Mouse (Mus musculus) CH12.LX (cell line): Measurements from ENCODE around the gene Odf3l2. TPM values are rescaled to one million over a fixed set of nuclear protein-coding genes. Genes with fewer than 3 reads are reported as not detected.

ENCODE experiments used
- DNase-seq: peaks from one replicate; pipeline ENCODE4 v3.0.0-alpha.2; 2013; ENCODE audit errors: extremely low read depth
- H3K27ac ChIP-seq: 2 replicates; pipeline ENCODE4 v1.5.1; 2012; ENCODE audit warnings: low read depth, mild to moderate bottlenecking, control low read depth, moderate library complexity; ENCODE audit not compliant: insufficient read depth
- H3K27me3 ChIP-seq: replicated peaks from 2 replicates; pipeline ENCODE3; 2012; ENCODE audit warnings: inconsistent platforms
- H3K36me3 ChIP-seq, 2 experiments: replicated peaks in 1 of 2; 2 replicates each; pipeline versions ENCODE3 to v1.6.1; 2012; ENCODE audit warnings: inconsistent platforms in 1 of 2, low read length in 1 of 2, mild to moderate bottlenecking in 1 of 2, mixed read lengths in 1 of 2, moderate library complexity in 1 of 2; ENCODE audit not compliant: control insufficient read depth in 1 of 2, insufficient read depth in 1 of 2
- H3K4me1 ChIP-seq, 2 experiments: 2 replicates each; pipeline ENCODE4 v1.6.1; 2012; ENCODE audit warnings: inconsistent platforms in 1 of 2, moderate library complexity in 1 of 2; ENCODE audit not compliant: insufficient read depth in 2 of 2, control insufficient read depth in 1 of 2
- H3K4me2 ChIP-seq: 2 replicates; pipeline ENCODE4 v1.6.1; 2012; ENCODE audit warnings: low read depth, mild to moderate bottlenecking, control low read depth; ENCODE audit not compliant: poor library complexity, insufficient read depth, severe bottlenecking
- H3K4me3 ChIP-seq, 3 experiments: fragments of 150-350 bp in 1 of 3; sonication (generic) in 1 of 3; replicated peaks in 1 of 3; 2 replicates each; pipeline versions ENCODE3 to v1.5.1; 2011 to 2012; ENCODE audit warnings: low read depth in 2 of 3, low read length in 2 of 3, mild to moderate bottlenecking in 2 of 3, moderate library complexity in 2 of 3, control low read depth in 1 of 3, improper control_type of control experiment in 1 of 3, inconsistent platforms in 1 of 3, mixed read lengths in 1 of 3; ENCODE audit not compliant: poor library complexity in 1 of 3
- H3K79me2 ChIP-seq: replicated peaks from 2 replicates; pipeline ENCODE4 v1.6.1; 2012; ENCODE audit warnings: mild to moderate bottlenecking, moderate library complexity; ENCODE audit not compliant: control insufficient read depth, poor library complexity, insufficient read depth, severe bottlenecking; ENCODE audit errors: extremely low read depth
- H3K9ac ChIP-seq: 2 replicates; pipeline ENCODE4 v1.6.1; 2012; ENCODE audit warnings: low read depth, mild to moderate bottlenecking, control low read depth, moderate library complexity; ENCODE audit not compliant: insufficient read depth
- H3K9me3 ChIP-seq: replicated peaks from 2 replicates; pipeline ENCODE3; 2012; ENCODE audit warnings: low read length, inconsistent platforms, mixed read lengths
- CHD1 ChIP-seq: IDR thresholded peaks from 2 replicates; pipeline ENCODE4 v1.6.1; 2012; ENCODE audit warnings: low read depth, low read length, improper control_type of control experiment, inconsistent platforms
- CHD2 ChIP-seq: IDR thresholded peaks from 2 replicates; pipeline ENCODE4 v1.6.1; 2011; ENCODE audit warnings: low read length, improper control_type of control experiment
- E2F4 ChIP-seq: IDR thresholded peaks from 2 replicates; pipeline ENCODE4 v1.6.1; 2011; ENCODE audit warnings: low read depth, low read length, improper control_type of control experiment; ENCODE audit not compliant: insufficient replicate concordance
- ELF1 ChIP-seq: IDR thresholded peaks from 2 replicates; pipeline ENCODE4 v1.6.1; 2014; ENCODE audit warnings: low read depth, mild to moderate bottlenecking, inconsistent platforms, low read length, improper control_type of control experiment
- ETS1 ChIP-seq: conservative IDR thresholded peaks from 2 replicates; pipeline ENCODE4 v1.6.1; 2012; ENCODE audit warnings: low read depth, mild to moderate bottlenecking, inconsistent platforms, low read length, improper control_type of control experiment, moderate library complexity
- IRF4 ChIP-seq: IDR thresholded peaks from 2 replicates; pipeline ENCODE4 v1.6.1; 2014; ENCODE audit warnings: low read depth, mild to moderate bottlenecking, inconsistent platforms, low read length, improper control_type of control experiment
- JUN ChIP-seq: IDR thresholded peaks from 2 replicates; pipeline ENCODE4 v1.6.1; 2011; ENCODE audit warnings: low read depth, mild to moderate bottlenecking, low read length, improper control_type of control experiment, moderate library complexity; ENCODE audit not compliant: insufficient read depth
- JUND ChIP-seq: conservative IDR thresholded peaks from 2 replicates; pipeline ENCODE4 v1.6.1; 2011; ENCODE audit warnings: low read depth, low read length, improper control_type of control experiment
- MAFK ChIP-seq: IDR thresholded peaks from 2 replicates; pipeline ENCODE4 v1.6.1; 2011; ENCODE audit warnings: low read length, improper control_type of control experiment; ENCODE audit not compliant: insufficient replicate concordance
- MAX ChIP-seq: IDR thresholded peaks from 2 replicates; pipeline ENCODE4 v1.6.1; 2011; ENCODE audit warnings: low read length, improper control_type of control experiment
- MAZ ChIP-seq: IDR thresholded peaks from 2 replicates; pipeline ENCODE4 v1.6.1; 2012; ENCODE audit warnings: low read depth, mild to moderate bottlenecking, inconsistent platforms, low read length, improper control_type of control experiment, moderate library complexity
- MEF2A ChIP-seq: IDR thresholded peaks from 2 replicates; pipeline ENCODE4 v1.6.1; 2014; ENCODE audit warnings: low read depth, mild to moderate bottlenecking, inconsistent platforms, low read length, improper control_type of control experiment, borderline replicate concordance
- MXI1 ChIP-seq: IDR thresholded peaks from 2 replicates; pipeline ENCODE4 v1.6.1; 2011; ENCODE audit warnings: mild to moderate bottlenecking, low read depth, low read length, improper control_type of control experiment
- MYC ChIP-seq: IDR thresholded peaks from 2 replicates; pipeline ENCODE4 v1.6.1; 2011; ENCODE audit warnings: low read depth, mild to moderate bottlenecking, improper control_type of control experiment, low read length
- NELFE ChIP-seq: IDR thresholded peaks from 2 replicates; pipeline ENCODE4 v1.6.1; 2011; ENCODE audit warnings: low read depth, low read length, improper control_type of control experiment
- PAX5 ChIP-seq: IDR thresholded peaks from 2 replicates; pipeline ENCODE4 v1.6.1; 2012; ENCODE audit warnings: low read length, inconsistent platforms, mixed read lengths
- POLR2AphosphoS2 ChIP-seq: IDR thresholded peaks from 2 replicates; pipeline ENCODE4 v1.6.1; 2011; ENCODE audit warnings: low read depth, low read length, improper control_type of control experiment
- RAD21 ChIP-seq: IDR thresholded peaks from 2 replicates; pipeline ENCODE4 v1.6.1; 2011; ENCODE audit warnings: low read depth, mild to moderate bottlenecking, low read length, improper control_type of control experiment, moderate library complexity
- TCF12 ChIP-seq: IDR thresholded peaks from 2 replicates; pipeline ENCODE4 v1.6.1; 2014; ENCODE audit warnings: low read depth, mild to moderate bottlenecking, inconsistent platforms, low read length, improper control_type of control experiment
- ZC3H11A ChIP-seq: IDR thresholded peaks from 2 replicates; pipeline ENCODE4 v1.6.1; 2012; ENCODE audit warnings: low read depth, mild to moderate bottlenecking, inconsistent platforms, low read length, improper control_type of control experiment
- ZKSCAN1 ChIP-seq: IDR thresholded peaks from 2 replicates; pipeline ENCODE4 v1.6.1; 2012; ENCODE audit warnings: low read depth, inconsistent platforms, low read length, improper control_type of control experiment, borderline replicate concordance
- dilution Hi-C: fragments of 300-500 bp; cut with MboI; formaldehyde crosslinking; loops from 2 replicates; pipeline ENCODE4 v1.14.3; 2020; ENCODE audit warnings: low sequenced_read_pairs; ENCODE audit not compliant: extremely low pct_unique_long_range_greater_than_20kb, extremely low pct_ligation_motif_present
- in situ Hi-C: fragments of 300-500 bp; cut with MboI; formaldehyde crosslinking; loops from 3 replicates; pipeline ENCODE4 v1.14.3; 2019; ENCODE audit warnings: low sequenced_read_pairs, low pct_ligation_motif_present, low pct_unique_long_range_greater_than_20kb, mixed read lengths
- polyA plus RNA-seq: library from polyadenylated mRNA; unstranded; fragments of >175 nt; gene quantifications from 2 replicates; pipeline ENCODE4 v1.2.1, GENCODE M21; 2012; ENCODE audit warnings: low read depth; ENCODE audit not compliant: insufficient read length
- total RNA-seq, 2 experiments: library from RNA; depleted of rRNA; stranded (reverse); fragments of 300-350 nt in 1 of 2; fragments of >200 nt in 1 of 2; gene quantifications; 2 replicates each; pipeline ENCODE4 v1.2.3; 2012 to 2014

The Odf3l2 gene
- total and polyA plus RNA-seq, 3 experiments: not detected

- Histone ChIP-seq H3K27ac (no peak overlapping the region), H3K79me2 (no peaks in the 10 kb centered on the region), H3K4me2 (no peak overlapping the region), H3K36me3 (no peaks in the 10 kb centered on the region), H3K9ac (no peak overlapping the region), H3K27me3 (peaks cover 88% of the 10 kb centered on the region), H3K4me3 (no peak overlapping the region), H3K9me3 (no peaks in the 10 kb centered on the region), H3K4me1 (peaks cover 10 to 11% of the 10 kb centered on the region in 2 experiments; a peak in 3 of 4 replicates)
- DNase-seq: no peak
- dilution Hi-C loops (no loop called here), in situ Hi-C loops (no loop called here)
- TF ChIP-seq ZKSCAN1 (no peak), E2F4 (no peak), NELFE (no peak), IRF4 (no peak), MYC (no peak)
These were observed 29.2 kb downstream of the Odf3l2 start for GRCm38 (mm10) chr10:79616376-79616775.

GRCm38 (mm10) chr10:79615860-79616259, 29.7 kb downstream of the Odf3l2 start:
- no peaks in the 10 kb centered on the region for H3K9me3 ChIP-seq
- no peak overlapping the region for H3K4me2 ChIP-seq
- peaks cover 88% of the 10 kb centered on the region for H3K27me3 ChIP-seq
- in situ Hi-C loops: no loop called here
- H3K4me3 ChIP-seq: no peak overlapping the region
- peaks cover 10 to 11% of the 10 kb centered on the region in 2 experiments; a peak in 3 of 4 replicates for H3K4me1 ChIP-seq
- no peaks in the 10 kb centered on the region for H3K79me2 ChIP-seq
- H3K9ac ChIP-seq: no peak overlapping the region
- no peak for DNase-seq
- no peak overlapping the region for H3K27ac ChIP-seq
- no peak for TF ChIP-seq ETS1
- no peak for TF ChIP-seq PAX5
- no peak for TF ChIP-seq MEF2A
- TF ChIP-seq MAFK: no peak
- no peak for TF ChIP-seq RAD21
- TF ChIP-seq, all 38 proteins: peak for 0
- H3K36me3 ChIP-seq: no peaks in the 10 kb centered on the region
- dilution Hi-C loops: no loop called here

GRCm38 (mm10) chr10:79614305-79614643, 31.3 kb downstream of the Odf3l2 start:
- Histone ChIP-seq H3K27ac (no peak overlapping the region), H3K27me3 (peaks cover 88% of the 10 kb centered on the region), H3K4me2 (peak overlapping the region; percentile 65; the same call in 1 of the 2 replicates), H3K36me3 (no peaks in the 10 kb centered on the region), H3K4me3 (no peak overlapping the region), H3K4me1 (peaks cover 10 to 11% of the 10 kb centered on the region in 2 experiments; a peak in 3 of 4 replicates), H3K9ac (no peak overlapping the region), H3K79me2 (no peaks in the 10 kb centered on the region), H3K9me3 (no peaks in the 10 kb centered on the region)
- no peak for DNase-seq
- in situ Hi-C loops: no loop called here
- dilution Hi-C loops: no loop called here
- TF ChIP-seq ETS1 (no peak), CHD2 (no peak), E2F4 (no peak), JUN (no peak), MXI1 (no peak), MAX (no peak), ZC3H11A (no peak), JUND (no peak), IRF4 (no peak), POLR2AphosphoS2 (no peak), ELF1 (no peak), CHD1 (no peak), ZKSCAN1 (no peak), MAZ (no peak), TCF12 (no peak), NELFE (no peak)
